Mouse (Mus musculus) neutrophil, adult 5-6 weeks (primary cell): ENCODE results near the gene Rnf135. TPM values are rescaled to one million over a fixed set of nuclear protein-coding genes. Genes with fewer than 3 reads are reported as not detected.

Experiments
- total RNA-seq: library from RNA; stranded (forward); fragments of 200-1000 nt; gene quantifications from 2 replicates; pipeline ENCODE4 v1.2.3, GENCODE M21; 2017

The Rnf135 gene
- total RNA-seq, 1 experiment from 2014 or later: 5.9 TPM

Other genes starting within 250 kb of the Rnf135 start
- gene Utp6, start 221.5 kb upstream of the Rnf135 start, total RNA-seq: 60.9 and 61.8 TPM in 2 replicates
- 45.4 and 48.1 TPM in 2 replicates for gene Suz12, start 190.7 kb upstream of the Rnf135 start, total RNA-seq
- gene Crlf3, start 102.9 kb upstream of the Rnf135 start, total RNA-seq: 355 and 386 TPM in 2 replicates
- gene Atad5, start 94.5 kb upstream of the Rnf135 start, total RNA-seq: 3.8 and 4.3 TPM in 2 replicates
- 3.7 and 3.9 TPM in 2 replicates for gene Tefm, start 41.7 kb upstream of the Rnf135 start, total RNA-seq
- gene Adap2, start 29.7 kb upstream of the Rnf135 start, total RNA-seq: 1.0 and 1.6 TPM in 2 replicates
- 51.7 and 56.6 TPM in 2 replicates for gene Rhot1, start 25.2 kb downstream of the Rnf135 start, total RNA-seq
- 0.25 TPM in 1 of 2 replicates, not detected in the other for gene Rhbdl3, start 117.1 kb downstream of the Rnf135 start, total RNA-seq
- gene 5730455P16Rik, start 194.2 kb downstream of the Rnf135 start, total RNA-seq: 7.5 and 9.7 TPM in 2 replicates
- gene Zfp207, start 199.4 kb downstream of the Rnf135 start, total RNA-seq: 257 and 303 TPM in 2 replicates
- 41.6 and 44.7 TPM in 2 replicates for gene Psmd11, start 244.8 kb downstream of the Rnf135 start, total RNA-seq